Mouse (Mus musculus) hindbrain, embryonic 15.5 days (tissue): Measurements from ENCODE around the gene Ttc23. TPM values are rescaled to one million over a fixed set of nuclear protein-coding genes. Genes with fewer than 3 reads are reported as not detected.

Experiments
- ATAC-seq: fragments of 200-750 bp; cut with Nextera tagmentation; 2 replicates; pipeline ENCODE4 v1.8.0; 2017; ENCODE audit warnings: low read depth, moderate number of reproducible peaks, moderate TSS enrichment; ENCODE audit not compliant: low FRiP score
- H3K27ac ChIP-seq: fragments of 300-500 bp; sonication (generic); replicated peaks from 2 replicates; pipeline ENCODE4 v1.5.1; 2015; ENCODE audit warnings: mild to moderate bottlenecking, inconsistent platforms
- H3K27me3 ChIP-seq: fragments of 300-500 bp; sonication (generic); 2 replicates; pipeline ENCODE4 v1.6.1; 2015; ENCODE audit warnings: control low read depth, inconsistent platforms
- H3K36me3 ChIP-seq: fragments of 300-500 bp; sonication (generic); 2 replicates; pipeline ENCODE4 v1.6.1; 2015; ENCODE audit warnings: control low read depth, inconsistent platforms
- H3K4me1 ChIP-seq: fragments of 300-500 bp; sonication (generic); replicated peaks from 2 replicates; pipeline ENCODE4 v1.6.1; 2015; ENCODE audit warnings: control low read depth, inconsistent platforms
- H3K4me2 ChIP-seq: fragments of 300-500 bp; sonication (generic); 2 replicates; pipeline ENCODE4 v1.6.1; 2015; ENCODE audit warnings: moderate library complexity, mild to moderate bottlenecking, inconsistent platforms
- H3K4me3 ChIP-seq: fragments of 300-500 bp; sonication (generic); 2 replicates; pipeline ENCODE4 v1.5.1; 2015; ENCODE audit warnings: mild to moderate bottlenecking, inconsistent platforms
- H3K9ac ChIP-seq: fragments of 300-500 bp; sonication (generic); 2 replicates; pipeline ENCODE4 v1.6.1; 2015; ENCODE audit warnings: inconsistent platforms
- H3K9me3 ChIP-seq: fragments of 300-500 bp; sonication (generic); 2 replicates; pipeline ENCODE4 v1.6.1; 2016; ENCODE audit warnings: control low read depth, inconsistent platforms
- WGBS: fragments of 180-500 bp; shearing (Covaris S2); methylation state at CpG from one replicate; pipeline ENCODE4 v1.1.7; 2015; 5-methylcytosine and 5-hydroxymethylcytosine counted together
- polyA plus RNA-seq: library from polyadenylated mRNA; unstranded; fragments of >200 nt; fragmentation: Nextera tagmentation; extraction: Ambion mirVana; gene quantifications from 2 replicates; pipeline ENCODE4 v1.2.1, GENCODE M21; 2015

Gene Ttc23
- polyA plus RNA-seq, 1 experiment from 2014 or later: 7.9 TPM

DNA sequence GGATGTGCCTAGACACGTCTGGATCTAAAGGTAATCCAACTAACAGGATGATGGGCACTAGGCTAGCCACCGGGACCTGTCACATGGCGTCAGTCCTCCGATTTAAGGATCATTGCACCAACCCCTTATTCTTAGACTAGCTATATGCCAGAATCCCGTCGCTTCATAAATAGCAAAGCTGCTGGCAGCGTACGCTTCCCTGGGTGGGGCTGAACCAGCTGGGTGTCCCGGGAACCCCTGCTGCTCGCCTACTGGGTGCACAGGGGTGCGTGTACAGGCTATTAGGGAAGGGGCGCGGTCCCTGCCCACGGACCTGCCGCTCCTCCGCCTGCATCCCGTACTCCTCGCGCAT is 111.3 kb downstream of the Ttc23 start:
- Histone ChIP-seq H3K4me2 (peak overlapping the region; percentile 100), H3K4me1 (peaks cover 14% of the 10 kb centered on the region), H3K9me3 (no peaks in the 10 kb centered on the region), H3K27ac (peak overlapping the region; percentile 76), H3K4me3 (peak overlapping the region; percentile 54), H3K36me3 (no peaks in the 10 kb centered on the region), H3K27me3 (peaks cover 7% of the 10 kb centered on the region), H3K9ac (peak overlapping the region; percentile 63)
- peak; percentile 2; the same call in 1 of the 2 replicates for ATAC-seq
- under 1% methylated on average over 19 of the region's 19 CpGs for WGBS

DNA sequence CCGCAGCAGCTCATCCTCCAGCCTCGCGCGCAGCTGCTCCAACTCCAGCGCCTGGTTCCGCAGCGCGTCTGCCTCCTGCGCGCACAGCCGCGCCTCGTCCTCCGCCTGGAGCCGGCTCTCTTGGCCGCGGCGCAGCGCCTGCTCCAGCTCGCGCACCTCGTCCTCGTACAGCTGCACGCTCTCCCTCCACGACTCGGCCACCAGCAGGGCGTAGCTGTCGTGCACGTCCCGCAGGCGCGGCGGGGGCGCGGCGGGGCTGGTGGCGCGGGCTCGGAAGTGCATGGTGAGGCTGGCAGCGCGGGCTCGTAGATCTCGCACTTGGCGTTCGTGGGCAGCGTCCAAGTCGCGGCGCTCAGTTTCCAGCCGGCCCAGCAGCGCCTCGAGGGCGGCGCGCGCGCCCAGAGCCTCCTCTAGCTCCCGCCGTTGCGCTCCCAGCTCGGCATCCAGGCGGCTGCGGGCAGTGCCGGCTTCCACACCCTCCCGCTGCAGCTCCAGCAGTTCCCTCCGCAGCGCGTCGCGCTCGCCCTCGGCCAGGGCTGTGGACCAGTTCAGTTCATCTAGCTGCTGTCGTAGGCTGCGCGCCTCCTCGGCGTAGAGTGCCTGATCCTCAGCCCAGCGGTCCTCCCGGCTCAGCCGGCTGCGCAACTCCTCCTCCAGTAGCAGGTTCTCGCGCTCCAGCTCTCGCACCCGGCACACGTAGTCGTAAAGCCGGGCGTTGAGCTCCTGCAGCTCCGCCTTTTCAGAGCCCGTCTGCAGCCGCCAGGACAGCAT is 111.8 kb downstream of the Ttc23 start:
- H3K27ac ChIP-seq: peak overlapping the region; percentile 76
- ATAC-seq: peak; percentile 82
- H3K9me3 ChIP-seq: no peaks in the 10 kb centered on the region
- H3K4me1 ChIP-seq: peaks cover 14% of the 10 kb centered on the region
- peak overlapping the region; percentile 54 for H3K4me3 ChIP-seq
- no peaks in the 10 kb centered on the region for H3K36me3 ChIP-seq
- peak overlapping the region; percentile 100 for H3K4me2 ChIP-seq
- under 1% methylated on average over 77 of the region's 92 CpGs for WGBS
- peaks cover 7% of the 10 kb centered on the region for H3K27me3 ChIP-seq
- H3K9ac ChIP-seq: peak overlapping the region; percentile 63

DNA sequence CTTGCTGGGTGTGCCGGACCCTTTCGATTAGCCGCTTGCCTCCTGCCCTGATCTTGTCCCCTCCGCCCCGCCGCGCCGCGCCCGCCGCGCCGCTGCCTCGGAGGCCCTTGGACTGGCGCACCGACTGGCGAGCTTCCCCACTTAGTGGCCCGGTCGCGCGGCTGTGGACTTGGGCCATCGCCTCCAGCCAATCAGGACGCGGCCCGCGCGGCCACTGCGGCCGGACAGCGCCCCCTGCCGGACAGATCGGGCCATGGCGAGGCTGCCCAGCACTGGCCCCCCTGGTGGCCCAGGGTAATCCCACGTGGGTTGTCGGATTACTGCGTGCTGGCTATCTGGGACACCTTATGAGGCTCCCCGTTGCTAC is 112.4 kb downstream of the Ttc23 start, which contains the start of gene Synm:
Gene Synm, minus strand, starts transcription at position 114 of the 367 bp plus-strand sequence.
- H3K4me2 ChIP-seq: peak within 1 kb of the TSS; percentile 100
- ATAC-seq: peak; percentile 91
- peak within 1 kb of the TSS; percentile 63 for H3K9ac ChIP-seq
- H3K4me3 ChIP-seq: peak within 1 kb of the TSS; percentile 54
- peaks cover 7% of the 10 kb centered on the region for H3K27me3 ChIP-seq
- H3K4me1 ChIP-seq: peaks cover 14% of the 10 kb centered on the region
- no peaks in the 10 kb centered on the region for H3K9me3 ChIP-seq
- no peaks in the 10 kb centered on the region for H3K36me3 ChIP-seq
- WGBS: 0% methylated on average over 37 of the region's 37 CpGs
- peak within 1 kb of the TSS; percentile 76 for H3K27ac ChIP-seq

DNA sequence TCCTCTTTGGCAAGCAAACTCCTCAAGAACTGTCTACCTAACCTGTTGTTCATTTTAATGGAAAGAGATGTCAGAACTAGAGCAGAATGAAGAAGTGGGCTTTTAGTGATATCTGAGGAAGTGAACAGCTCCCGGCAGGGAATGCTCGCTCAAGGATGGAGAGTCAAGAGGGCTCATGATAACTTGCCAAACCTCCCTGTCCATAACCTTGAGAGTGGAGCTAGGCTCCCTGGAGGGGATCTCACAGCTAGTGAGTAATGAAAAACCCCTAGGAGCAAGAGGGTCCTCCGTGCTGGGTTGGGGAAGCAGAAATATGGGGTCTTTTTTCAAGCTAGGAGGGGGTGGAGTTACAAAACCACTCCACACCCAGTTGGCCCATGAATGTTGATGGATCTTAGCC is 116.4 kb downstream of the Ttc23 start:
- 78% methylated on average over 3 of the region's 3 CpGs for WGBS
- no peak overlapping the region for H3K4me2 ChIP-seq
- no peak overlapping the region for H3K27ac ChIP-seq
- no peaks in the 10 kb centered on the region for H3K27me3 ChIP-seq
- ATAC-seq: no peak
- no peaks in the 10 kb centered on the region for H3K9me3 ChIP-seq
- H3K4me1 ChIP-seq: peaks cover 5% of the 10 kb centered on the region
- H3K36me3 ChIP-seq: no peaks in the 10 kb centered on the region
- no peak overlapping the region for H3K4me3 ChIP-seq
- H3K9ac ChIP-seq: no peak overlapping the region

DNA sequence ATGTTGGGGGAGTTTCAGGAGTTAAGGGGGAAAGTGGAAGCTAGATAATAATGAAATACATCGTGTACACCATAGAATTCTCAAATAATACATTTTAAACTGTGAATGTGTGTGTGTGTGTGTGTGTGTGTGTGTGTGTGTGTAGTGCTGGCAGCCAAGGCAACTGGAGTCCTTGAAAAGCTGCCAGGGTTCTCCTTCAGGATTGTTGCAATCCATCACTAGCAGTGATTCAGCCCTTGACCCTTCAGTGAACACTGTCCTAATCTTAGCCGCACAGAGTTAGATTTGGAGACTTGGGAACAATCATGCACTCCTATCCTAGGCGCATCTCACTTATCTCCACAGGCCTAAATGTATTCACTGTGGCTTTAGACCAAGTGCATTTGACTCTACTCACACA is 120.9 kb downstream of the Ttc23 start:
- 87% methylated on average over 3 of the region's 3 CpGs for WGBS
- no peak overlapping the region for H3K27ac ChIP-seq
- ATAC-seq: no peak

DNA sequence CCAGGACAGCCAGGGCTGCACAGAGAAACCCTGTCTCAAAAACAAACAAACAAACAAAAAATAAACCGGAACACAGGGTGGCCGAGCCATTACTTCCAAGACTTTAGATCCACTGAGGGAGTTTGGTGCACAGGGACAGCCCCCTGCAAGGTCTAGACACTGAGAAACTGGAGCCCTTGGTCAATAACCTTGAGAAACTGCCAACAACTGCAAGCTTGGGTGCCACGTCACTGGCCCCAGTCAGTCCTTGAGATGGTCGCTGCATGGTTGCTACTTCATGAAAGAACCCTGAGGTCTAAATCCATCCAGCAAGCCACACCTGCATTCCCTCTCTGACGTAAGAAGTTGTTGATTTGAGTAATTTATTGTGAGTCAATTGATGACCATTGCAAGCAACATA is 122.3 kb downstream of the Ttc23 start:
- Histone ChIP-seq H3K36me3 (no peaks in the 10 kb centered on the region), H3K27me3 (no peaks in the 10 kb centered on the region), H3K9me3 (no peaks in the 10 kb centered on the region), H3K9ac (no peak overlapping the region), H3K4me3 (no peak overlapping the region), H3K4me2 (no peak overlapping the region), H3K27ac (no peak overlapping the region), H3K4me1 (no peaks in the 10 kb centered on the region)
- ATAC-seq: no peak
- 95% methylated on average over 5 of the region's 5 CpGs for WGBS

More for the DNA sequence above, 120.9 kb downstream of the Ttc23 start:
- Histone ChIP-seq H3K36me3 (no peaks in the 10 kb centered on the region), H3K9ac (no peak overlapping the region), H3K4me1 (no peaks in the 10 kb centered on the region), H3K27me3 (no peaks in the 10 kb centered on the region), H3K9me3 (no peaks in the 10 kb centered on the region), H3K4me3 (no peak overlapping the region), H3K4me2 (no peak overlapping the region)

DNA sequence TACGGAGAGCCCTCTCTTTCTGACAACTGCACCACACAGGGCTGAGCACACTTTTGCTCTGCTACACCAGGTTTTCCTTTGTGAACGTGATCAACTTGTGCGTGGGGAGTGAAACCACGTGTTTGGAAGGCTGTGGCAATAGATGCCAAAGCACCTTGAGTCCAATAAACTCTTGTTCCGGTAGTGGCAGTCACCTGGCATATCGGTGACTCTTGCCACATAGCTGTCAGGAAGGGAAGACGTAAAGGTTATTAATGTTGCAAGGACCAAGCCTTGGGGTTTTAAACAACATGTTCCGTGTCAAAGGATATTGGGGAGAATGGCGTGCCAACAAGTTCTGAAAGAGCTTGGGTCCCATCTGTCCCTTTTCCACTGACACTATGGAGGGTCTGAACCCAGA is 125.0 kb downstream of the Ttc23 start:
- no peak for ATAC-seq
- Histone ChIP-seq H3K9ac (no peak overlapping the region), H3K27ac (no peak overlapping the region), H3K4me2 (no peak overlapping the region), H3K4me3 (no peak overlapping the region), H3K9me3 (no peaks in the 10 kb centered on the region), H3K27me3 (no peaks in the 10 kb centered on the region), H3K4me1 (0 out of 2 replicates have a peak, but pooled peaks cover 2% of the 10 kb centered on the region), H3K36me3 (no peaks in the 10 kb centered on the region)
- 91% methylated on average over 9 of the region's 9 CpGs for whole genome bisulfite sequencing

DNA sequence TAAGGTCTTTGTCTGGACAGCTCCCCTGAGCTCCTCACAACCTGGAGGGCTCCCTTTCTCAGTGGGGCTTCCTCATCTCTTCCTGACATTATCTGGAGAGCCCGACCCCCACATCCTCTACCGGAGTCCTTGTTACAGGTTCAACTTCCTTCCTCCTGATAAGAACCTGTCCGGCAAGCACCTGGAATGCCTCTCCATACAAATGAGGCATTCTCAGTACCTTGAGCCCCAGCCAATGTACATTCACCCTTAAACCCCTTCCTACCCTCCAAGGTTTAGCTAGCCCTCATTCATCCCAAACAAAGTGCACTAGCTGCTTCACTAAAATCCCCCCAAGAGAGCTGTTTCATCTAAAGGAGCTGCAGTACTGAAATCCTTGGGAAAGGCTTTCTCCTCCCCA is 128.4 kb downstream of the Ttc23 start:
- Histone ChIP-seq H3K4me2 (no peak overlapping the region), H3K9me3 (no peaks in the 10 kb centered on the region), H3K4me1 (0 out of 2 replicates have a peak, but pooled peaks cover 2% of the 10 kb centered on the region), H3K27me3 (no peaks in the 10 kb centered on the region), H3K4me3 (no peak overlapping the region), H3K9ac (no peak overlapping the region), H3K36me3 (no peaks in the 10 kb centered on the region), H3K27ac (no peak overlapping the region)
- ATAC-seq: no peak
- 78% methylated on average over 3 of the region's 3 CpGs for WGBS

DNA sequence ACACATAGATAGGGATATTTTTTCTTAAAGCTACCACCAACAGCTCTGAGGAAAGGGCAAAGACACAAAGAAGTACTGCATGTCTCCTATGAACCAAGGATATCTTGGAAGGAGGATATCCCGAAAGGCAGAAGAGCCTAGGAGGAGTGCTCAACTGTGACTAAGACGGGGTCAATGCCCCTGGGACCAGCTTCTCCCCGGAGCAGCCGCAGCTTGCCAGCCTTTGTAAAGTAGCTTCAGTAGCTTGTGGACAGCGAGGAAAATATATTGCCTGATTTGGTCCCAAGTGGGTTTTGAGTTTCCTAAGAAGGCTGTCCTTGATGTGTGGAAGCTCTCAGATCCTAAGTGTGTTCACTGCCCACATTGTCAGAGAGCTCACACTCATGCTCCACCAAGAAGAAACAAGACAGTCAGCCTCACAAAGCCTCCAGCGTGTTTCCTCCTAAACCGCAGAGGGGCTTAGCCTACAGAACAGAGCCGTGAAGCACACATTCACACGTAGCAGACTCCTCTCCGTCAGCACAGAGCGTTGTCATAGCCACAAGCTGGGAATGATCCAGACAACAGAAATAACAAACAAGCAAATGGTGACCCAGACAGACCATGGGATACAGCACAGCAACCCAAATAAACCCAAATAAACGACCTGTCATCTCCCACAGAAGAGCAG is 129.6 kb downstream of the Ttc23 start:
- WGBS: 52% methylated on average over 12 of the region's 12 CpGs
- H3K4me3 ChIP-seq: no peak overlapping the region
- H3K36me3 ChIP-seq: no peaks in the 10 kb centered on the region
- no peak for ATAC-seq
- no peak overlapping the region for H3K4me2 ChIP-seq
- H3K9me3 ChIP-seq: no peaks in the 10 kb centered on the region
- no peak overlapping the region for H3K9ac ChIP-seq
- H3K4me1 ChIP-seq: 0 out of 2 replicates have a peak, but pooled peaks cover 2% of the 10 kb centered on the region
- H3K27me3 ChIP-seq: no peaks in the 10 kb centered on the region
- H3K27ac ChIP-seq: no peak overlapping the region

DNA sequence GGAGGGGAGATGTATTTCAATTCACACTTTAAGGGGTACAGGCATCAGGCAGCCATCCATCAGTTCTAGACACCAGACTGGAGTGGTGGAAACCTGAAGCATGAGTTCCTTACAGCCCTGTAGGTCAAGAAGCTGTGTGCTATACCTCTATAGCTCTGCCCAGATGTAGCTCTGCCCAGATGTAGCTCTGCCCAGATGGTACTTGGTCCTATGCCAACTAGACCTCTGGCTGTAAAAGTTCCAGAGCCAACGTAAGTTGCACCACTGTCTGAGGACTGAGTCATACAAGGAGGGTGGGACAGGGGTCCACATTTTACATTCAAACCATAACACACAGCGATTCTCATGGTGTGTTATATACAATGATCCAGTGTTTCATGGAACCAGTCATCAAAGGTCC is 140.7 kb downstream of the Ttc23 start:
- Histone ChIP-seq H3K27me3 (no peaks in the 10 kb centered on the region), H3K36me3 (no peaks in the 10 kb centered on the region), H3K4me2 (no peak overlapping the region), H3K4me1 (0 out of 2 replicates have a peak, but pooled peaks cover 3% of the 10 kb centered on the region), H3K4me3 (no peak overlapping the region), H3K9me3 (no peaks in the 10 kb centered on the region), H3K9ac (no peak overlapping the region), H3K27ac (no peak overlapping the region)
- 67% methylated on average over 2 of the region's 2 CpGs for WGBS
- ATAC-seq: no peak

DNA sequence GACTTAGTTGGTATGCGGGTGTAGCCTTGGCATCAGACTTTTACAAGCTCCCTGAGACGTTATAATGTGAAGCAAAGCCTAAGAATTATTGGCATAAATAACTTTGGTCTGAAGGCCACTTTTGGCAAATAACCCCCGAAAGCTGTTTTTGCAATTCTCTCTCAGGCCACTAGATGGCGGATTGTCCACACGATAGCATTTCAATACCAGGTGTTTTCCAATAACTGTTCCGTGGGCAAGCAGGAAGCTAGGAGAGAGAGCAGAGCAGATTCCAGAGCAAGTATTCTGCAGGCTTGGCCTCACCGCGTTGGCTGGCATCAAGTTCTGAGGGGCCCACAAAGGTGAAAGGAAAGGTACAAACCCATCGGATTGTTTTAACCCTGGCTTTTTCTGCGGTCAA is 141.5 kb downstream of the Ttc23 start:
- Histone ChIP-seq H3K9me3 (no peaks in the 10 kb centered on the region), H3K27ac (no peak overlapping the region), H3K9ac (no peak overlapping the region), H3K4me3 (no peak overlapping the region), H3K36me3 (no peaks in the 10 kb centered on the region), H3K4me2 (no peak overlapping the region), H3K4me1 (0 out of 2 replicates have a peak, but pooled peaks cover 3% of the 10 kb centered on the region), H3K27me3 (no peaks in the 10 kb centered on the region)
- WGBS: 16% methylated on average over 10 of the region's 10 CpGs
- ATAC-seq: no peak

DNA sequence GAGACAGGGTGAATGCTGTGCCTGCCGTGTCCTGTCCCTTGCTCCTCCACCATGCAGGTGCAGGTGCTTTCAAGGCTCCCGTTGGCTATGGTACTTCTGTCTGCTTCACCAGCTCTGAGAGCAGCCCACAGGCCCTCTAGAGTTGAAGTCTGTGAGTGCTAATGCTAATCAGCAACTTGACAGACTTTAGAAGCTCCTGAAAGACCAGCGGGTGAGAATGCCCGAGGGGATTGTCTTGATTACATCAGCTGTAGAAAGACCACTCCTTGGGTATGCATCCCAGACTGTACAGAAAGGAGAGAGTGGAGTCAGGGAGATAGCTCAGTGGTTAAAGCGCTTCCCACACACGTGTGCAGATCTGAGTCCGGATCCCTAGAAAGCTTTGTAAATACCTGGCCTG is 144.0 kb downstream of the Ttc23 start:
- no peaks in the 10 kb centered on the region for H3K27me3 ChIP-seq
- no peak overlapping the region for H3K4me3 ChIP-seq
- no peak for ATAC-seq
- H3K4me2 ChIP-seq: no peak overlapping the region
- H3K9me3 ChIP-seq: no peaks in the 10 kb centered on the region
- H3K36me3 ChIP-seq: no peaks in the 10 kb centered on the region
- 0 out of 2 replicates have a peak, but pooled peaks cover 3% of the 10 kb centered on the region for H3K4me1 ChIP-seq
- H3K9ac ChIP-seq: no peak overlapping the region
- no peak overlapping the region for H3K27ac ChIP-seq
- 60% methylated on average over 7 of the region's 7 CpGs for WGBS
